Mouse (Mus musculus): Measurements from ENCODE around the gene Muc1. TPM values are rescaled to one million over a fixed set of nuclear protein-coding genes. Genes with fewer than 3 reads are reported as not detected.

Gene Muc1
- polyA plus RNA-seq (2017; shearing (Covaris generic)) = 1.1 TPM

GRCm38 (mm10) chr3:89228836-89229235 is at the start of gene Muc1:
TSS of gene Muc1 (plus strand) at chr3:89229057.

DNA sequence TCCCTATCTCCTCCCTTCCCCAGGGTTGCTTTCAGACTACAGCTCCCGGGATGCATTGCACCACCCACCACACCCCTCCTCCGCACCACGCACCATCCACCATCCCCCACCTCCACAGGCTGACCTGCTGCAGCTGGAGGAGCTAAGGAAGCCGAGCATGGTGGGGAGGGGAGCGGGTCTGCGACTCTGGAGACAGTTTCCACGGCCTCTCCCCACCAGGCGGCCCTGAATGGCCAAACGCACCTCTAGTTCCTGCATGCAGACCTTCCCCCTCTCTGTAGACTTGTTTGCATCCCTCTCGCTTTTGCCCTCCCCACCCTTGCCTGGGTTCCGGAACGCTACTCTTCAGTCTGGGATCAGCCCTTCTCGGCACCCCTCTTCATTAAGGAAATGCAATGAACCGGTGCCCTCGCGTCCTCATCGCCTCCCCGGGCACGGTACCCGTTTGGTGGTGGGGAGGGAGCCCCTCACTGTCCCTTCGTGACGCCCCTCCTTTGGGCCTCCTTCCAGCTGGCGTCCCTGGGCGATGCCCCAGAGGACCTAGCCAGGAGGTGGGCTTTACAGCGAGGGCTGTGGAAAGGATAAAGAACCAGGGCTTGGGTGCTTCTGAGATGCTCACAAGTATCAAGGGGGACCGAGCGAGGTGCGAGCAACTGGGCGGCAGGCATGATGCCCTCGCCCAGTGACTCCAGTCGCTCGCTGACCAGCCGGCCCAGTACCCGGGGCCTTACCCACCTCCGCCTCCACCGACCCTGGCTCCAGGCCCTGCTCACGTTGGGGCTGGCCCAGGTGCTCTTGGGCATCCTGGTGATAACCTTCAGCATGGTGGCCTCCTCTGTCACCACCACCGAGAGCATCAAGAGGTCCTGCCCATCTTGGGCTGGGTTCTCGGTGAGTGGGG is 45.5 kb upstream of the Muc1 start, which contains the start of gene Fam189b:
Fam189b (plus strand) TSS at position 86 of the 901 bp plus-strand sequence.

DNA sequence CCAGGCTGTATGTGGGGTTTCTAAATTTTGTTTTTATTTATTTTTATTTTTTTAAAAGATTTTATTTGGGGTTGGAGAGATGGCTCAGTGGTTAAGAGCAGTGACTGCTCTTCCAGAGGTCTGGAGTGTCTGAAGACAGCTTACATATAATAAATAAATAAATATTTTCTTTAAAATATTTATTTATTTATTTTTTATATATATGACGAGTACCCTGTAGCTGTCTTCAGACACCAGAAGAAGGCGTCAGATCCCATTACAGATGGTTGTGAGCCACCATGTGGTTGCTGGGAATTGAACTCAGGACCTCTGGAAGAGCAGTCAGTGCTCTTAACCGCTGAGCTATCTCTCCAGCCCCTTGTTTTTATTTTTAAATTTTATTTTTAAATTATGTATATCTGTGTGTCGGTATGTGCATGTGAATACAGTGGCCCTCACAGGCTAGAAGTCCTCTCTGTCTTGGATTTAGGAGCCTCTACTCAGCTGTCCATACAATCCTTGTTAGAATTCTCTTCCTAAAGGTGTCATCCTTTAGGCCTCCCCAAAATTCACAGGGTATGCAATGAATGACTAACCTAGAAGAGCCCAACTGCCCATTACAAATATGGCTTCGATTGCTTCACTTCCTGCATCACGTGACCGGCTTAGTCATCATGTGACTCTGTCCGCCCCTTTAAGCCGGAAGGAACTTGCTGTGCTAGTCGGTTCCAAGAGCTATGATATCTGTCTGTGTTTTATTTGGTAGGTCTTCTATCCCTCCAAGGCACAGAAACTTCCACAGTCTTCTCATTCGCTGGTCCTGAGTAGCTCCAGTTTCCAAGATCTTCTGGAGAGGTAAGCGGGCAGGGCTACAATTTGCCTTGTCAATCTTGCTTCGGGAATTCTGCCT is 26.4 kb upstream of the Muc1 start, which contains the start of gene Gba:
Gba (plus strand) TSS at position 676 of the 889 bp plus-strand sequence.

DNA sequence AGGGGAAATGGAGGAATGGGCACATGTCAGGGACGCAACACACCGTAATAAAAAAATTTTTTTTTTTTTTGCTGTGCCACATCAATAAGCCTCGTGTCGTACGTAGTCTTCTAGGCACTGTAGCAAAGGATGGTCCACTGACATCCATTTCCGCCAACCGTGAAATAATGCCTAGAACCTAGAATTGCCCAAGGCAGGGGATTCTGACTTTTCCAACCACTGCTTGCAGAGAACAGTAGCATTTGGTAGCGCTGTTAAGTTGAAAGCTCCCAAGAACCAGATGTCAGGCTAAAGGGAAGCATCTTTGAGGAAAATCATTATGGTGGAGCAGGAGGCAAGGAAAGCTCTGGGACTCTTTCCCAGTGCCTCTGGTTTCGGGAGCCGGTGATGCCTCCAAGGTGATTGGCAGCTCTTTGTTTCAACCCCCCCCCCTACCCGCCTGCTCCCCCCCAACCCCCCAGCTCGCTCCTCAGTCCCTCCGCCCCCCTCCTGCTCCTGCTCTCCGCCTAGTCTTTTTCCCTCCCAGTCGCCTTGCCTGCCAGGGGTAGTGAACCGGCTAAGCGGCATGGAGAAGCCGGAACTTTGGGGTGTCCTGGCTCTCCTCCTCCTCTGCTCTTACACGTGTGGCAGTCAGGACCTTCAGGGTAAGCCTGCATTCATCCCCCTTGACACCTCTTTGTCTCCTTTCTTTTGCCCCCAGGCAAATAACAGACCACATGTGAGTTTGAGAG is 14.0 kb upstream of the Muc1 start, which contains the start of gene Thbs3:
Thbs3 (plus strand) TSS at position 500 of the 731 bp plus-strand sequence.

DNA sequence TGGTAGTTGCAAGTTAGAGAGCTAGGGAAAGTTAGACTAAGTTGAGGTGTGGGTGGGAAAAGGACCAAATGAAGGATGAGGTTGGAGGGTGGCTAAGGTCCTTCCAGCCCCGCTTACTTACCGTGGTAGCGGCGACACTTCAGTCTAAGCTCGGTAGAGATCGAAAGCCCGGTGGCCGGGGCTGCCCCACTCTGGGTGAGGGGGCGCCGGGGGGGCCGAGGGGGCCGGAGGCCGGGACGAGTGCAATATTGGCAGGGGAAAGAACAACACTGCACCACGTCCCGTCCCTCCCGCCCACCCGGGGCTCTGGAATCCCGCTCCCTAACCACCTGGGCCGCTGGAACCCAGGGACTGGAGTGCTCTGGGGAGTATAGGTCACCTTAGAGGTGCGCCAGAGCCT is 2.0 kb upstream of the Muc1 start, which contains the start of gene Mtx1:
Mtx1 (minus strand) TSS at position 189 of the 400 bp plus-strand sequence.

GRCm38 (mm10) chr3:89245688-89246171 is 16.9 kb downstream of the Muc1 start, which contains the start of gene Krtcap2:
TSS of gene Krtcap2 (plus strand) at chr3:89245966.

GRCm38 (mm10) chr3:89246261-89247100 is 17.6 kb downstream of the Muc1 start, which contains the start of gene Trim46:
TSS of gene Trim46 (minus strand) at chr3:89246309.

GRCm38 (mm10) chr3:89259076-89259475 is 30.2 kb downstream of the Muc1 start, which contains the start of gene Dpm3:
TSS of gene Dpm3 (plus strand) at chr3:89259358.

DNA sequence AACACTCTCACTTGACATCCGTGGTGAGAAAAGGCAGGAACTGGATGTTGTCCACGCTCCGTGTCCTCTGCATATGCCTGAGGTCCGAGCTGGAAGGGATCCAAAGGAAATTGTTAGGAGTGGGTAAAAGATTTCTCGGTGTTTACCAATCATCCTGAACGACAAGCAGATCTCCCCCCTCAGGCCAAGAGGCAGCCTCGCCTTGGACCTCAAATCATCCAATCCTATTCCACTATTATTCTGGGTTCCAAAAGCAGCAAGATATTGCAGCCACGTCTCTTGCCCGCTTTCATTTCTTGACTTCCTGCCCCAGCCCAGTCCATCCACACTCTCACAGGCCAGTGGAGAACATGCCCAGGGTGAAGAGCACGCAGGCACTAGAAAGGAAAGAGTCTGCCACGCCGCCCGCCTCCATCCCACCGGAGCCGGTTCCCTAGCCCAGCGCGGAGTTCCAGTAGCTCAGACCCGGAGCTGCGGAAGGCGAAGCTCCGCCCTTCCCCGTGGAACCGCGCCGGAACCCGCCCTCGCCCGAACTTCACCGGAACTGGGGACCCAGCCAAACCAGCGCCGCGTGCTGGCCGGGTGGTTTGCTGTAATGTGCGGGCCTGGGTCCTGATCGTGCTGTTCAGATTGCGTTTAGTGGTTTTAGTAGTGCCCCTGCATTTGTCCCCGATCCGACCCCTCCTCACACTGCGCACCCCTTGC is 41.3 kb downstream of the Muc1 start, which contains the start of gene Slc50a1:
Slc50a1 (minus strand) TSS at position 520 of the 705 bp plus-strand sequence.

GRCm38 (mm10) chr3:89280606-89281511 is 52.0 kb downstream of the Muc1 start, which contains the start of gene Efna1:
TSS of gene Efna1 (minus strand) at chr3:89281142.

Other genes starting within 250 kb of the Muc1 start
- 40.5 TPM for gene Rusc1, start 135.7 kb upstream of the Muc1 start, polyA plus RNA-seq (2017; shearing (Covaris generic))
- not detected for gene Gm43738, start 128.0 kb upstream of the Muc1 start, polyA plus RNA-seq (2017; shearing (Covaris generic))
- 75.6 TPM for gene Fdps, start 127.1 kb upstream of the Muc1 start, polyA plus RNA-seq (2017; shearing (Covaris generic))
- gene Pklr, start 92.9 kb upstream of the Muc1 start, polyA plus RNA-seq (2017; shearing (Covaris generic)) = not detected
- 2.4 TPM for gene Hcn3, start 68.9 kb upstream of the Muc1 start, polyA plus RNA-seq (2017; shearing (Covaris generic))
- 111 TPM for gene Clk2, start 64.3 kb upstream of the Muc1 start, polyA plus RNA-seq (2017; shearing (Covaris generic))
- 268 TPM for gene Scamp3, start 51.6 kb upstream of the Muc1 start, polyA plus RNA-seq (2017; shearing (Covaris generic))
- 236 TPM for gene Fam189b, start 45.9 kb upstream of the Muc1 start, polyA plus RNA-seq (2017; shearing (Covaris generic))
- 119 TPM for gene Gba, start 26.1 kb upstream of the Muc1 start, polyA plus RNA-seq (2017; shearing (Covaris generic))
- 2.0 TPM for gene Thbs3, start 13.9 kb upstream of the Muc1 start, polyA plus RNA-seq (2017; shearing (Covaris generic))
- 132 TPM for gene Mtx1, start 2.0 kb upstream of the Muc1 start, polyA plus RNA-seq (2017; shearing (Covaris generic))
- gene Krtcap2, start 16.9 kb downstream of the Muc1 start, polyA plus RNA-seq (2017; shearing (Covaris generic)) = 217 TPM
- gene Trim46, start 17.3 kb downstream of the Muc1 start, polyA plus RNA-seq (2017; shearing (Covaris generic)) = 3.1 TPM
- gene Dpm3, start 30.3 kb downstream of the Muc1 start, polyA plus RNA-seq (2017; shearing (Covaris generic)) = 98.5 TPM
- 270 TPM for gene Slc50a1, start 41.5 kb downstream of the Muc1 start, polyA plus RNA-seq (2017; shearing (Covaris generic))
- gene Efna1, start 52.1 kb downstream of the Muc1 start, polyA plus RNA-seq (2017; shearing (Covaris generic)) = not detected
- gene Efna3, start 93.9 kb downstream of the Muc1 start, polyA plus RNA-seq (2017; shearing (Covaris generic)) = not detected
- 0.55 TPM for gene Efna4, start 109.0 kb downstream of the Muc1 start, polyA plus RNA-seq (2017; shearing (Covaris generic))
- gene Adam15, start 120.9 kb downstream of the Muc1 start, polyA plus RNA-seq (2017; shearing (Covaris generic)) = 18.3 TPM
- gene Dcst2, start 132.9 kb downstream of the Muc1 start, polyA plus RNA-seq (2017; shearing (Covaris generic)) = 0.36 TPM
- gene Dcst1, start 136.2 kb downstream of the Muc1 start, polyA plus RNA-seq (2017; shearing (Covaris generic)) = 0.45 TPM
- 53.9 TPM for gene Zbtb7b, start 165.7 kb downstream of the Muc1 start, polyA plus RNA-seq (2017; shearing (Covaris generic))
- gene Lenep, start 173.7 kb downstream of the Muc1 start, polyA plus RNA-seq (2017; shearing (Covaris generic)) = not detected
- 54.2 TPM for gene Flad1, start 182.8 kb downstream of the Muc1 start, polyA plus RNA-seq (2017; shearing (Covaris generic))
- gene Cks1b, start 189.3 kb downstream of the Muc1 start, polyA plus RNA-seq (2017; shearing (Covaris generic)) = 20.0 TPM
- 76.8 TPM for gene Shc1, start 189.4 kb downstream of the Muc1 start, polyA plus RNA-seq (2017; shearing (Covaris generic))
- 69.6 TPM for gene Pygo2, start 201.2 kb downstream of the Muc1 start, polyA plus RNA-seq (2017; shearing (Covaris generic))
- gene Pbxip1, start 207.6 kb downstream of the Muc1 start, polyA plus RNA-seq (2017; shearing (Covaris generic)) = 110 TPM
- gene Pmvk, start 225.5 kb downstream of the Muc1 start, polyA plus RNA-seq (2017; shearing (Covaris generic)) = 16.8 TPM